Mouse (Mus musculus): Measurements from ENCODE around the gene Dpp6. TPM values are rescaled to one million over a fixed set of nuclear protein-coding genes. Genes with fewer than 3 reads are reported as not detected.

The Dpp6 gene
- polyA plus RNA-seq, 1 experiment from 2014 or later = 0.17 TPM

DNA sequence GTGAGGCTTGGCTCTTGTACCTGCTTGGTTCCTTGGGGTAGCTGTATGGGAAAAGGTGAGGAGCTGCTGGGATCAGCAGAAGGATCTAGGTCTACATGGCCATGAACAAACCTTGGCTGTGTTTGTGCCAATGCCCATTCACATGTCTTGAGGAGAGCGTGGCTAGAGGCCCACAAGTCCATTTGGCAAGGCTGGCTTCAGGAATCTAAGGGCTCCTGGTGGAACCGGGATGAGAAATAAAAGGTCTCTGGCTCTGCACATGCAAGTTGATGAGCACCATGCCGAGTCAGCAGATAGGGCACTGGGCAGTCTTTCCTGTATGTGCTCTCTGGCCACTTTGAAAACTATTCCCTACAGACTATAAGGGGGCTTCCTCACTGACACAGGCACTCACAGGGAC lies 441.6 kb downstream of the Dpp6 start:
- Histone ChIP-seq H3K27me3 (ENCODE audit: control insufficient read depth, insufficient read depth, low read depth, low read length) (no peaks in the 10 kb centered on the region; the same call in 1 of the 2 replicates), H3K4me2 (ENCODE audit: low read depth, low read length) (no peak overlapping the region), H3K4me3 (ENCODE audit: low read depth, low read length) (no peak overlapping the region), H3K9ac (ENCODE audit: low read depth, low read length) (no peak overlapping the region), H3K36me3 (ENCODE audit: control insufficient read depth, insufficient read depth) (no peaks in the 10 kb centered on the region), H3K4me1 (ENCODE audit: control insufficient read depth, low read depth, low read length) (no peaks in the 10 kb centered on the region), H3K27ac (ENCODE audit: low read length) (no peak overlapping the region), H3K9me3 (replicated peaks; ENCODE audit: control insufficient read depth, low read length) (no peaks in the 10 kb centered on the region)
- 53% methylated on average over 3 of the region's 3 CpGs for WGBS (ENCODE audit: insufficient replicate concordance)
- no peak for ATAC-seq (ENCODE audit: low read depth)

DNA sequence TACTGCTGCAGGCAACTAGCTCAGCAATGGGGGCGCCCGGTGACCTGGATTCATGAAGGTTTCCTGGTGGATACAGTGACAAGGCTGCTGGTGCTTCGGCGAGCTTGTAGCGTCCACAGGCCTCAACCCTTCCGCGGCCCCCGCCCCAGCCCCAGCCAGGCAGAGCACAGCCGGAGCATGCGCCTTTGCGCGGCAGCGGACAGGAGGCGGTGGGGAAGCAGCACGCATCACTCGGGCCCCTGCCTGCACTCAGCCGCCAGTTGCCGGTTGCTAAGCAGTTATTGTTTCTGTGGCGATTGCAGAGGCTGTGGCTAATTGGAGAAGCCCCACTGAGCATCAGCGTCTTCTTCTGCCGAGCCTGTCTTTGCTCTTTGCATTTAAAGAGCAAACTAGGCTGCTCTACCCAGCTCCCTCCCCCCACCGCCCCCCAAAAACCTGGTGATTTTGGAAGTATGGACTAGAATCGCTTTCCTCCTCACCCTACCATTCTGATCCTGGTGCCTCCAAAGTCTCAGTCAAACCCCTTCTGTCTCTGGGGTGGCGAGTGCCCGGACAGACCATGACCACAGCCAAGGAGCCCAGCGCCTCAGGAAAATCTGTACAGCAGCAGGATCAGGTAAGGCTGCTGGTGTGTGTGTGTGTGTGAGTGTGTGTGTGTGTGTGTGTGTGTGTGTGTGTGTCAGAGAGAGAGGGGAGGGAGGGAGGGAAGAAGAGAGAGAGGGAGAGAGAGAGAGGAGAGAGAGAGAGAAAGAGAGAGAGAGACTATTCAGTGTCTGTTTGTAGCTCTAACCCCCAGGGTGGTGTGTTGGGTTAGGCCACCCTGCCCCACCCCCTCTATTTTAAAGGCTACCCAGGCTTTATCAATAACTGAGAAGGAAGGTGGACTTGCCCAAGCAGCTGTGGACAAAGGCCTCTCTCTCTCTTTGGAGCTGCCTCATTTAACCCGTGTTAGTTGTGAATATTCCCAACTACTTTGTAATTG lies 445.0 kb downstream of the Dpp6 start:
- H3K4me2 ChIP-seq (ENCODE audit: low read depth, low read length) = no peak overlapping the region
- H3K4me1 ChIP-seq (ENCODE audit: control insufficient read depth, low read depth, low read length) = no peaks in the 10 kb centered on the region
- no peak overlapping the region for H3K9ac ChIP-seq (ENCODE audit: low read depth, low read length)
- no peaks in the 10 kb centered on the region for H3K9me3 ChIP-seq (replicated peaks; ENCODE audit: control insufficient read depth, low read length)
- 16% methylated on average over 27 of the region's 27 CpGs for WGBS (ENCODE audit: insufficient replicate concordance)
- no peaks in the 10 kb centered on the region for H3K36me3 ChIP-seq (ENCODE audit: control insufficient read depth, insufficient read depth)
- no peaks in the 10 kb centered on the region; the same call in 1 of the 2 replicates for H3K27me3 ChIP-seq (ENCODE audit: control insufficient read depth, insufficient read depth, low read depth, low read length)
- H3K27ac ChIP-seq (ENCODE audit: low read length) = no peak overlapping the region
- H3K4me3 ChIP-seq (ENCODE audit: low read depth, low read length) = no peak overlapping the region
- ATAC-seq (ENCODE audit: low read depth) = no peak

GRCm38 (mm10) chr5:27262751-27263150 lies 445.7 kb downstream of the Dpp6 start:
- 41% methylated on average over 1 of the region's 1 CpGs for WGBS (ENCODE audit: insufficient replicate concordance)
- Histone ChIP-seq H3K4me3 (ENCODE audit: low read depth, low read length) (no peak overlapping the region), H3K4me1 (ENCODE audit: control insufficient read depth, low read depth, low read length) (no peaks in the 10 kb centered on the region), H3K27me3 (ENCODE audit: control insufficient read depth, insufficient read depth, low read depth, low read length) (no peaks in the 10 kb centered on the region; the same call in 1 of the 2 replicates), H3K27ac (ENCODE audit: low read length) (no peak overlapping the region), H3K36me3 (ENCODE audit: control insufficient read depth, insufficient read depth) (no peaks in the 10 kb centered on the region), H3K4me2 (ENCODE audit: low read depth, low read length) (no peak overlapping the region), H3K9ac (ENCODE audit: low read depth, low read length) (no peak overlapping the region), H3K9me3 (replicated peaks; ENCODE audit: control insufficient read depth, low read length) (no peaks in the 10 kb centered on the region)
- no peak for ATAC-seq (ENCODE audit: low read depth)

- no peak for ATAC-seq (ENCODE audit: low read depth)
These were observed 448.3 kb downstream of the Dpp6 start for GRCm38 (mm10) chr5:27265281-27265680.

GRCm38 (mm10) chr5:27271336-27271735 lies 454.3 kb downstream of the Dpp6 start:
- Histone ChIP-seq H3K4me3 (ENCODE audit: low read depth, low read length) (no peak overlapping the region), H3K9me3 (replicated peaks; ENCODE audit: control insufficient read depth, low read length) (no peaks in the 10 kb centered on the region), H3K36me3 (ENCODE audit: control insufficient read depth, insufficient read depth) (no peaks in the 10 kb centered on the region), H3K27me3 (ENCODE audit: control insufficient read depth, insufficient read depth, low read depth, low read length) (no peaks in the 10 kb centered on the region), H3K4me2 (ENCODE audit: low read depth, low read length) (no peak overlapping the region), H3K27ac (ENCODE audit: low read length) (no peak overlapping the region), H3K4me1 (ENCODE audit: control insufficient read depth, low read depth, low read length) (no peaks in the 10 kb centered on the region), H3K9ac (ENCODE audit: low read depth, low read length) (no peak overlapping the region)
- WGBS (ENCODE audit: insufficient replicate concordance) = 36% methylated on average over 4 of the region's 4 CpGs
- ATAC-seq (ENCODE audit: low read depth) = no peak

More at GRCm38 (mm10) chr5:27265281-27265680, 448.3 kb downstream of the Dpp6 start:
- WGBS (ENCODE audit: insufficient replicate concordance) = 54% methylated on average over 3 of the region's 3 CpGs
- Histone ChIP-seq H3K9ac (ENCODE audit: low read depth, low read length) (no peak overlapping the region), H3K9me3 (replicated peaks; ENCODE audit: control insufficient read depth, low read length) (no peaks in the 10 kb centered on the region), H3K4me3 (ENCODE audit: low read depth, low read length) (no peak overlapping the region), H3K36me3 (ENCODE audit: control insufficient read depth, insufficient read depth) (no peaks in the 10 kb centered on the region), H3K27me3 (ENCODE audit: control insufficient read depth, insufficient read depth, low read depth, low read length) (no peaks in the 10 kb centered on the region; the same call in 1 of the 2 replicates), H3K4me1 (ENCODE audit: control insufficient read depth, low read depth, low read length) (no peaks in the 10 kb centered on the region), H3K4me2 (ENCODE audit: low read depth, low read length) (no peak overlapping the region), H3K27ac (ENCODE audit: low read length) (no peak overlapping the region)

- H3K4me2 ChIP-seq (ENCODE audit: low read depth, low read length) = no peak overlapping the region
- H3K27me3 ChIP-seq (ENCODE audit: control insufficient read depth, insufficient read depth, low read depth, low read length) = no peaks in the 10 kb centered on the region
- H3K9ac ChIP-seq (ENCODE audit: low read depth, low read length) = no peak overlapping the region
- H3K4me3 ChIP-seq (ENCODE audit: low read depth, low read length) = no peak overlapping the region
- H3K36me3 ChIP-seq (ENCODE audit: control insufficient read depth, insufficient read depth) = no peaks in the 10 kb centered on the region
- no peak for ATAC-seq (ENCODE audit: low read depth)
- no peaks in the 10 kb centered on the region for H3K9me3 ChIP-seq (replicated peaks; ENCODE audit: control insufficient read depth, low read length)
- 28% methylated on average over 8 of the region's 8 CpGs for WGBS (ENCODE audit: insufficient replicate concordance)
- no peaks in the 10 kb centered on the region for H3K4me1 ChIP-seq (ENCODE audit: control insufficient read depth, low read depth, low read length)
- H3K27ac ChIP-seq (ENCODE audit: low read length) = no peak overlapping the region
These were observed 457.9 kb downstream of the Dpp6 start for GRCm38 (mm10) chr5:27274781-27275395.

DNA sequence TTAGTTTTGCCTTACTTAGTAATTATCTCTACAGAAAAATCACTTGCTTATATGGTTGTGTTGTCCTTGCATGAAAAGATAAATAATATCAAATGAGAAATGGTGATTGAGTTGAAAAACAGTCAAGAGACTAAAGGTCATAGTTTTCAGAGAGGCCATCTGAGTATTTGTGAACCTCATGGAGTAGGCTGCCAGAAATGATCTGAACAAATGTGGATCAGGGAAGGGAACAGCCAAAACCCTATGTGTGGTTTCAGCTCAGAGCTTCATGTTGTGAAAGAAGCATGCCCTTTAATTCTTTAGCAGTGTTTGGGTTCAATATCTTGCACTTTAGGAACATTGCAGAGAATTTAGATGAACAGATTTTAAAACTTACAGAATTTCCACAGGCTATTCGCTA lies 458.9 kb downstream of the Dpp6 start:
- no peak overlapping the region for H3K4me2 ChIP-seq (ENCODE audit: low read depth, low read length)
- 67% methylated on average over 1 of the region's 1 CpGs for WGBS (ENCODE audit: insufficient replicate concordance)
- no peak overlapping the region for H3K27ac ChIP-seq (ENCODE audit: low read length)
- no peak for ATAC-seq (ENCODE audit: low read depth)
- H3K4me3 ChIP-seq (ENCODE audit: low read depth, low read length) = no peak overlapping the region
- H3K4me1 ChIP-seq (ENCODE audit: control insufficient read depth, low read depth, low read length) = no peaks in the 10 kb centered on the region
- no peak overlapping the region for H3K9ac ChIP-seq (ENCODE audit: low read depth, low read length)
- no peaks in the 10 kb centered on the region for H3K27me3 ChIP-seq (ENCODE audit: control insufficient read depth, insufficient read depth, low read depth, low read length)
- no peaks in the 10 kb centered on the region for H3K9me3 ChIP-seq (replicated peaks; ENCODE audit: control insufficient read depth, low read length)
- no peaks in the 10 kb centered on the region for H3K36me3 ChIP-seq (ENCODE audit: control insufficient read depth, insufficient read depth)

DNA sequence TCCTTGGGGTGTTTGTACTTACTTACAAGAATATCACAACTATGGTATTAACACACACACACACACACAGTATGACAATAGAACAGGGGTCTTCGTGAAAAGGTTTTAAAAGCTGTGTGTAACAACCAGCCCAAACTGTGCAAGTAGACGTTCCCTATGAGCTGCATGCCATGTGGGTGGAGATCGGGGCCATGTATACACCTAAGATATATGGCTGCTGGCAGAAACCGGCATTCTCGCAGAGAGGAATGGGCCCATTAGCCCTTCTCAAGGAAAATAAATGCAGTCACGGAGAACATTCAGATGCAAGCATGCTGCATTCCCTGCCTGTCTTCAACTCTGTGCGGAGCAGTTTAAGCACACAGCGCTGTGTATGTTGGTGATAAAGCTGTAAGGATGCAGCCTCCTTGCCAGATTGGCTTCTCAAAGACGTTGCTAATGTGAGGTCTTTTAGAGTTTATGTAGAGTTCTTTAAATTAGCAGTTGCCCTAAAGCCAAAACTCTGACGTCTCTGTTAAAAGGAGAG lies 461.2 kb downstream of the Dpp6 start:
- no peaks in the 10 kb centered on the region for H3K36me3 ChIP-seq (ENCODE audit: control insufficient read depth, insufficient read depth)
- WGBS (ENCODE audit: insufficient replicate concordance) = 60% methylated on average over 10 of the region's 10 CpGs

DNA sequence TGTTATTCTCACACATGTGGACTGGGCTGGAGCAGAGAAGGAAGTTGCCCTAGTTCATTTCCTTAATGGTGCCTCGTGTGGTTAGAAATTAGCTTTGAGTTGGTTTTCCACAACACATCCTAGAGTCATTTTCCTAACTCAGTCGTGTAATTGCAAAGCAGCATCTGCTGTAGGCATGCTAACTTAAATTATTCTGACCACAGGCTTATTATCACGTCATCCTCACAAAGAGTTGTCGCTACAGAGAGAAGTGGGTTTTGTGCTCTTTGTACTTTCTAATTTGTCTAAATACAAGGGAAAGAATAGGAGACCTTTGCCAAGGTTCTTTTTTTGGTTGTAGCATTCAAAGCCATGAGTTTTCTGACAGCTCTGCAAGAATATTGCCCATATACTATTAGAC lies 469.9 kb downstream of the Dpp6 start:
- WGBS (ENCODE audit: insufficient replicate concordance) = 39% methylated on average over 4 of the region's 4 CpGs
- H3K4me2 ChIP-seq (ENCODE audit: low read depth, low read length) = no peak overlapping the region
- H3K27me3 ChIP-seq (ENCODE audit: control insufficient read depth, insufficient read depth, low read depth, low read length) = no peaks in the 10 kb centered on the region
- ATAC-seq (ENCODE audit: low read depth) = no peak
- no peak overlapping the region for H3K27ac ChIP-seq (ENCODE audit: low read length)
- no peaks in the 10 kb centered on the region for H3K9me3 ChIP-seq (replicated peaks; ENCODE audit: control insufficient read depth, low read length)
- H3K36me3 ChIP-seq (ENCODE audit: control insufficient read depth, insufficient read depth) = no peaks in the 10 kb centered on the region
- no peaks in the 10 kb centered on the region for H3K4me1 ChIP-seq (ENCODE audit: control insufficient read depth, low read depth, low read length)
- no peak overlapping the region for H3K4me3 ChIP-seq (ENCODE audit: low read depth, low read length)
- no peak overlapping the region for H3K9ac ChIP-seq (ENCODE audit: low read depth, low read length)

More for the DNA sequence above, 461.2 kb downstream of the Dpp6 start:
- no peaks in the 10 kb centered on the region for H3K9me3 ChIP-seq (replicated peaks; ENCODE audit: control insufficient read depth, low read length)
- no peaks in the 10 kb centered on the region for H3K4me1 ChIP-seq (ENCODE audit: control insufficient read depth, low read depth, low read length)
- no peak overlapping the region for H3K9ac ChIP-seq (ENCODE audit: low read depth, low read length)
- H3K27ac ChIP-seq (ENCODE audit: low read length) = no peak overlapping the region
- no peak overlapping the region for H3K4me2 ChIP-seq (ENCODE audit: low read depth, low read length)
- no peak for ATAC-seq (ENCODE audit: low read depth)
- H3K4me3 ChIP-seq (ENCODE audit: low read depth, low read length) = no peak overlapping the region
- H3K27me3 ChIP-seq (ENCODE audit: control insufficient read depth, insufficient read depth, low read depth, low read length) = no peaks in the 10 kb centered on the region

All from liver, embryonic 16.5 days (tissue).